Mouse (Mus musculus) ovary, postnatal 14 days (tissue): Measurements from ENCODE around the gene Trim47.
"Not testable (repeated sequence)": the region's sequence is repeated elsewhere in the genome, so short reads cannot be mapped to it uniquely, and the experiment has no call there.

Experiments
- DNase-seq: peaks from one replicate; pipeline ENCODE4 v3.0.0; 2022; ENCODE audit warnings: low spot score

The Trim47 gene

GRCm38 (mm10) chr11:116138096-116138467 is 11.1 kb upstream of the Trim47 start:
- no peak for DNase-seq

- no peak for DNase-seq
These were observed 7.2 kb upstream of the Trim47 start for GRCm38 (mm10) chr11:116134171-116134570.

- no peak for DNase-seq
These were observed 6.5 kb upstream of the Trim47 start for GRCm38 (mm10) chr11:116133497-116133896.

- DNase-seq: no peak
These were observed 5.6 kb upstream of the Trim47 start for GRCm38 (mm10) chr11:116132366-116133333.

GRCm38 (mm10) chr11:116131349-116132170 is 4.5 kb upstream of the Trim47 start:
- DNase-seq: no peak

- peak; percentile 85 for DNase-seq
These were observed 3.6 kb upstream of the Trim47 start, which contains the start of gene Trim65 for GRCm38 (mm10) chr11:116130488-116131205. Gene Trim65 (minus strand): TSS chr11:116131128.

- no peak for DNase-seq
These were observed 3.0 kb upstream of the Trim47 start for GRCm38 (mm10) chr11:116129993-116130487.

GRCm38 (mm10) chr11:116129091-116129790 is 2.2 kb upstream of the Trim47 start:
- DNase-seq: no peak

- no peak for DNase-seq
These were observed 976 bp upstream of the Trim47 start for GRCm38 (mm10) chr11:116127986-116128385.

- no peak for DNase-seq
These were observed 749 bp downstream of the Trim47 start for GRCm38 (mm10) chr11:116126261-116126660.

GRCm38 (mm10) chr11:116121731-116122245 is 5.2 kb downstream of the Trim47 start:
- DNase-seq: not testable (repeated sequence)

GRCm38 (mm10) chr11:116117819-116118218 is 9.2 kb downstream of the Trim47 start:
- DNase-seq: no peak

GRCm38 (mm10) chr11:116117241-116117640 is 9.8 kb downstream of the Trim47 start:
- no peak for DNase-seq

- no peak for DNase-seq
These were observed 15.3 kb downstream of the Trim47 start for GRCm38 (mm10) chr11:116111611-116112203.

GRCm38 (mm10) chr11:116111067-116111466 is 15.9 kb downstream of the Trim47 start:
- DNase-seq: no peak

GRCm38 (mm10) chr11:116110540-116110939 is 16.5 kb downstream of the Trim47 start:
- no peak for DNase-seq

- peak; percentile 80 for DNase-seq
These were observed 16.9 kb downstream of the Trim47 start for GRCm38 (mm10) chr11:116110131-116110530.

GRCm38 (mm10) chr11:116109441-116110081 is 17.4 kb downstream of the Trim47 start:
- no peak for DNase-seq

- DNase-seq: no peak
These were observed 18.4 kb downstream of the Trim47 start for GRCm38 (mm10) chr11:116108464-116109137.
